Mouse (Mus musculus): ENCODE measurements around the gene Maml3.

- TF ChIP-seq POLR2A (IDR thresholded peaks at IDR 0.05; ENCODE audit: borderline replicate concordance, low read depth, low read length), result no peak
- peak; percentile 76 for TF ChIP-seq CTCF (IDR thresholded peaks at IDR 0.05; ENCODE audit: low read depth, low read length)
These were observed 403.6 kb downstream of the Maml3 start for GRCm38 (mm10) chr3:51701281-51701751.
